Mouse (Mus musculus): ENCODE data around the gene Lcp1. TPM values are rescaled to one million over a fixed set of nuclear protein-coding genes. Genes with fewer than 3 reads are reported as not detected.
"Not testable (repeated sequence)": the region's sequence is repeated elsewhere in the genome, so short reads cannot be mapped to it uniquely, and the experiment has no call there.

Gene Lcp1
- total RNA-seq (2021): 1 to 10 TPM; 6.0 to 6.1 TPM
- long read RNA-seq, experiment 1, partial matches to known transcripts: 9 of 12 reads
- long read RNA-seq, experiment 1, other reads (novel, unspliced or antisense): 1 of 12 reads
- long read RNA-seq, experiment 2, partial matches to known transcripts: 8 of 9 reads
- long read RNA-seq, experiment 2, other reads (novel, unspliced or antisense): 0 of 9 reads

- intact Hi-C loops (cut with DNase I): loop anchor here (5.0 kb wide), 1 partner anchor 47 kb away; no protein-coding TSS in a partner anchor
- peak within 1 kb of the TSS; percentile 66 for H3K4me3 ChIP-seq
- TF ChIP-seq CTCF (IDR thresholded peaks at IDR 0.05): peak; percentile 6; the same call in 1 of the 2 replicates
- peak; percentile 47 to 59 for DNase-seq (ENCODE audit: extremely low spot score in 1 of 2, low spot score in 2 of 2)
- peak within 1 kb of the TSS; percentile 61 for H3K27ac ChIP-seq
These were observed at the start of gene Lcp1, which contains the start of gene Lrrc63 for GRCm38 (mm10) chr14:75130501-75131318. Gene Lcp1 (plus strand): TSS chr14:75131101. Gene Lrrc63 (minus strand): TSS chr14:75130881.

DNA sequence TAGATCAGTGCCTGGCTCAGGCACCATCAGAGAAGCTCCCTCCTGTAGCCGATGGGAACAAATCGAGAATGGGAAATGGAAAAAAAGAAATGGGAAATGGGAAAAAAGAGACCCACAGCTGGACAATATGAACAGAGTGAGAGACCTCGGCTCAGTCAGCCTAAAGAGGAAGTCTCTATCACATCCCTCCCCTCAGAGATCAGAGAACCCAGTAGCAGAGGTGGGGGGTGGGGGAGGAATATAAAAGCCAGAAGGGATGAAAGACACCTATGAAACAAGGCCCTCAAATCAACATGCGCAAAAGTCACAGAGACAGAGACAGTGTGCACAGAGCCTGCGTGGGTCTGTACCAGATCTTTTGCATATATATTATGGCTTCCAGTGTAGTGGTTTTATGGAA lies 27.9 kb upstream of the Lcp1 start:
- no peak overlapping the region for H3K4me3 ChIP-seq
- TF ChIP-seq CTCF (IDR thresholded peaks at IDR 0.05): no peak
- intact Hi-C loops (cut with DNase I): no loop called here
- H3K27ac ChIP-seq: no peak overlapping the region
- DNase-seq (ENCODE audit: extremely low spot score in 1 of 2, low spot score in 2 of 2): no peak

DNA sequence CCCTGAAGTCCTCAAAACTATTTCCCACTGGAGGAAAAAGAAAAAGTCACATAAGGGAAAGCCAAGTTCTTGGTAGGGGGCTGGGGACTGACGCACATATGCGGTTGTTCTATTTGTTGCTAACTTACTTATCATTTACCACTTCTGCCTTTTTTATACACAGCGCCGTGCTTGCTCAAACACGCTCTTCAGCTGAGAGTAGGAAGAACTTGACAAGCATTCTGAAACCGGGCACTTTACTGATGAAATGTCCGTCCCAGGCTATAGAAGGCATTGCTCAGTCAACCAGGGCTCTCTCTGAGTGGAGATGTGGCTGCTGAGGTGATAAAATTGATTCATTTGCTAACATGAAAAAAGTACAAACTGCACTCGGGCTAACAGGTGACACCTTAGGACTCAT lies 9.2 kb upstream of the Lcp1 start:
- intact Hi-C loops (cut with DNase I): no loop called here
- Histone ChIP-seq H3K4me3 (no peak overlapping the region), H3K27ac (no peak overlapping the region)
- TF ChIP-seq CTCF (IDR thresholded peaks at IDR 0.05): no peak
- no peak for DNase-seq (ENCODE audit: extremely low spot score in 1 of 2, low spot score in 2 of 2)

- H3K27ac ChIP-seq: no peak overlapping the region
- intact Hi-C loops (cut with DNase I): loop anchor here (5.0 kb wide), 1 partner anchor 46 kb away; no protein-coding TSS in a partner anchor
- DNase-seq (ENCODE audit: extremely low spot score in 1 of 2, low spot score in 2 of 2): peak in 1 of 2 experiments; percentile 10
- no peak for TF ChIP-seq CTCF (IDR thresholded peaks at IDR 0.05)
- peak overlapping the region; percentile 66 for H3K4me3 ChIP-seq
These were observed 529 bp downstream of the Lcp1 start for GRCm38 (mm10) chr14:75131324-75131935.

- no peak for DNase-seq (ENCODE audit: extremely low spot score in 1 of 2, low spot score in 2 of 2)
- intact Hi-C loops (cut with DNase I): no loop called here
These were observed 5.4 kb downstream of the Lcp1 start for GRCm38 (mm10) chr14:75136119-75136966.

DNA sequence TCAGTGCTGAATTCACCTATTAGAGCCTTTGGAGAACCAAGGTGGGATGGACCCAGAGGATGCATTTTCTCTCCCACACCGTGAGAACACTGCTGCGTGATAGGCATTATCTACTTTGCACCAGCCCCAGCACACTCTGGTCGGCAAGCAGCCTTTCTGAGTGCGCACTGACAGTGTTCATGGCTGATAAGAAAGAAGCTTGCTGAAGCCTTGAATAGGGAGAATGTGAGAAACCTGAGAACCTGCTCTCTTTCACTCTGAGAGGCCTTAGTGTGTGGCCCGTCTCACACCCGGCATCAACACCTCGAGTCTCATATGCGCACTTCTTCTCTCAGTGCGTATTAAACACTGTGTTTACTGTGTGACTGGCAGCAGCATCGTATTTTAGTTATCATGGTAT lies 7.6 kb downstream of the Lcp1 start:
- intact Hi-C loops (cut with DNase I): no loop called here
- no peak for DNase-seq (ENCODE audit: extremely low spot score in 1 of 2, low spot score in 2 of 2)
- Histone ChIP-seq H3K4me3 (no peak overlapping the region), H3K27ac (no peak overlapping the region)
- TF ChIP-seq CTCF (IDR thresholded peaks at IDR 0.05): no peak

More at GRCm38 (mm10) chr14:75136119-75136966, 5.4 kb downstream of the Lcp1 start:
- H3K27ac ChIP-seq: no peak overlapping the region
- TF ChIP-seq CTCF (IDR thresholded peaks at IDR 0.05): no peak
- no peak overlapping the region for H3K4me3 ChIP-seq

DNA sequence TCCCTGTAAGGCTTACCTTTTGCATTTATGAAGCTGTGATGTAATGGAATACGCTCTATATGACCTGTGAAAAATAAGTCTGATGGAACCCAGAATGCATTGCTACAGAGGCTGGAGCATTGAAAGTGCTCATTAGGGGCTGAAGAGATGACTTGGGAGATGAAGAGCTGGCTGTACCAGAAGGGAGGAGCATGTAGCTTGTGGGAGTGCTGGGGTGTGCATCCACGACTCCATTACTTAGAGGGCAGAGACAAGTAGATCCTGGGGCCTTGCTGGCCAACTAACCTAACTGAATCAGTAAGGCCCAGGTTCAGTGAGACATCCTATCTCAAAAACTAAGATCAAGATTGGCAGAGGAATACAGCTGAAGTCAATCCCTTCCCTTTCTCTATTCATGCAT lies 8.3 kb downstream of the Lcp1 start:
- intact Hi-C loops (cut with DNase I): no loop called here
- Histone ChIP-seq H3K4me3 (no peak overlapping the region), H3K27ac (no peak overlapping the region)
- no peak for DNase-seq (ENCODE audit: extremely low spot score in 1 of 2, low spot score in 2 of 2)
- TF ChIP-seq CTCF (IDR thresholded peaks at IDR 0.05): no peak

DNA sequence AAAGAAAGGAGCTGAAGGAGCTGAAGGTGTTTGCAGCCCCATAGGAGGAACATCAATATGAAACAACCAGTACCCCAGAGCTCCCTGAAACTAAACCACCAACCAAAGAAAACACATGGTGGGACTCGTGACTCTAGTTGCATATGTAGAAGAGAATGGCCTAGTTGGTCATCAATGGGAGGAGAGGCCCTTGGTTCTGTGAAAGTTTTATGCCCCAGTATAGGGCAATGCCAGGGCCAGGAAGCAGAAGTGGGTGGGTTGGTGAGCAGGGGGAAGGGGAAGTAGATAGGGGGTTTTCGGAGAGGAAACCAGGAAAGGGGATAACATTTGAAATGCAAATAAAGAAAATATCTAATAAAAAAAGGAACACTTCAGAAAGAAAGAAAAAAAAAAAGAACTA lies 16.8 kb downstream of the Lcp1 start:
- H3K27ac ChIP-seq; DNase-seq (ENCODE audit: extremely low spot score in 1 of 2, low spot score in 2 of 2); intact Hi-C loops (cut with DNase I); H3K4me3 ChIP-seq: not testable (repeated sequence)

- no peak for TF ChIP-seq CTCF (IDR thresholded peaks at IDR 0.05)
- intact Hi-C loops (cut with DNase I): no loop called here
- Histone ChIP-seq H3K4me3 (no peak overlapping the region), H3K27ac (no peak overlapping the region)
- no peak for DNase-seq (ENCODE audit: extremely low spot score in 1 of 2, low spot score in 2 of 2)
These were observed 17.3 kb downstream of the Lcp1 start for GRCm38 (mm10) chr14:75148229-75148628.

GRCm38 (mm10) chr14:75150653-75151052 lies 19.8 kb downstream of the Lcp1 start:
- H3K27ac ChIP-seq: no peak overlapping the region
- intact Hi-C loops (cut with DNase I): no loop called here
- no peak for DNase-seq (ENCODE audit: extremely low spot score in 1 of 2, low spot score in 2 of 2)
- no peak overlapping the region for H3K4me3 ChIP-seq
- TF ChIP-seq CTCF (IDR thresholded peaks at IDR 0.05): no peak

GRCm38 (mm10) chr14:75151146-75151545 lies 20.2 kb downstream of the Lcp1 start:
- intact Hi-C loops (cut with DNase I): no loop called here
- no peak for TF ChIP-seq CTCF (IDR thresholded peaks at IDR 0.05)
- H3K4me3 ChIP-seq: no peak overlapping the region
- no peak overlapping the region for H3K27ac ChIP-seq
- DNase-seq (ENCODE audit: extremely low spot score in 1 of 2, low spot score in 2 of 2): no peak
